Mouse (Mus musculus) CH12.LX (cell line): ENCODE data around the gene Ptchd3.

Source experiments
- CHD2 ChIP-seq: IDR thresholded peaks from 2 replicates; pipeline ENCODE4 v1.6.1; 2011; ENCODE audit warnings: low read length, improper control_type of control experiment
- CTCF ChIP-seq, 2 experiments: IDR thresholded peaks in 1 of 2; conservative IDR thresholded peaks in 1 of 2; 2 replicates each; pipeline ENCODE4 v1.5.1; 2011 to 2012; ENCODE audit warnings: low read depth in 2 of 2, low read length in 2 of 2, improper control_type of control experiment in 1 of 2, inconsistent platforms in 1 of 2, mild to moderate bottlenecking in 1 of 2, moderate library complexity in 1 of 2
- EP300 ChIP-seq: IDR thresholded peaks from 2 replicates; pipeline ENCODE4 v1.6.1; 2011; ENCODE audit warnings: low read length, improper control_type of control experiment
- MAX ChIP-seq: IDR thresholded peaks from 2 replicates; pipeline ENCODE4 v1.6.1; 2011; ENCODE audit warnings: low read length, improper control_type of control experiment
- MAZ ChIP-seq: IDR thresholded peaks from 2 replicates; pipeline ENCODE4 v1.6.1; 2012; ENCODE audit warnings: low read depth, mild to moderate bottlenecking, inconsistent platforms, low read length, improper control_type of control experiment, moderate library complexity
- MXI1 ChIP-seq: IDR thresholded peaks from 2 replicates; pipeline ENCODE4 v1.6.1; 2011; ENCODE audit warnings: mild to moderate bottlenecking, low read depth, low read length, improper control_type of control experiment
- MYC ChIP-seq: IDR thresholded peaks from 2 replicates; pipeline ENCODE4 v1.6.1; 2011; ENCODE audit warnings: low read depth, mild to moderate bottlenecking, improper control_type of control experiment, low read length
- POLR2A ChIP-seq: IDR thresholded peaks from 2 replicates; pipeline ENCODE4 v1.6.1; 2011; ENCODE audit warnings: low read depth, mild to moderate bottlenecking, improper control_type of control experiment, low read length
- POLR2AphosphoS2 ChIP-seq: IDR thresholded peaks from 2 replicates; pipeline ENCODE4 v1.6.1; 2011; ENCODE audit warnings: low read depth, low read length, improper control_type of control experiment
- SIN3A ChIP-seq: IDR thresholded peaks from 2 replicates; pipeline ENCODE4 v1.6.1; 2012; ENCODE audit warnings: low read length, improper control_type of control experiment, inconsistent platforms
- UBTF ChIP-seq: IDR thresholded peaks from 2 replicates; pipeline ENCODE4 v1.6.1; 2012; ENCODE audit warnings: low read depth, mild to moderate bottlenecking, inconsistent platforms, low read length, improper control_type of control experiment, moderate library complexity
- USF2 ChIP-seq: conservative IDR thresholded peaks from 2 replicates; pipeline ENCODE4 v1.6.1; 2011; ENCODE audit warnings: low read depth, low read length, improper control_type of control experiment
- ZC3H11A ChIP-seq: IDR thresholded peaks from 2 replicates; pipeline ENCODE4 v1.6.1; 2012; ENCODE audit warnings: low read depth, mild to moderate bottlenecking, inconsistent platforms, low read length, improper control_type of control experiment

DNA sequence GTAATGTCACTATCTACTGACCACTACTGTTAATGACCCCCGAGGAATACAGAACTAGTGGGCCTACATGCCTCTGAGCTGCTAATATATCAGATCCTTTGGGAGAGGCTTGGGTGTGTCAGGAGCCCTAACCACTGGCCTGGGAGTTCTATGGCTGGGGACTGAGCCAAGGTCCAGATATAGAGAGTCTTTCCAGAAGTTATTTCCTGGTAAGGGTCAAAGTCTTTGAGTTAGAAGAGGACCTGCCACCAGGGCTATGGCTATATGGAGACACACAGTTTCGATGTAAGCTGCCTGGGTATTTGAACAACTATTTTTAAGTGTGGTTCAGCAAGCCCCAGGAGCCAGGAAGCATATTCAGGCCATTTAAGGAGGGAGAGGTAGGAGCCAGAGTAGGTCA is 31.5 kb upstream of the Ptchd3 start:
- no peak for TF ChIP-seq POLR2AphosphoS2
- no peak for TF ChIP-seq MXI1
- no peak for TF ChIP-seq MAZ
- TF ChIP-seq POLR2A = no peak
- TF ChIP-seq SIN3A = no peak
- TF ChIP-seq UBTF = no peak
- TF ChIP-seq CTCF (conservative IDR thresholded peaks at IDR 0.05 in 1 of 2, IDR thresholded peaks at IDR 0.05 in 1 of 2; ENCODE audit: low read depth in 2 of 2, low read length in 2 of 2) = no peak
- TF ChIP-seq USF2 = no peak
- TF ChIP-seq EP300 = no peak
- no peak for TF ChIP-seq MAX
- TF ChIP-seq CHD2 = no peak
- no peak for TF ChIP-seq MYC
- TF ChIP-seq ZC3H11A = no peak
